Mouse (Mus musculus) forebrain, embryonic 11.5 days (tissue): ENCODE data around the gene S1pr5. TPM values are rescaled to one million over a fixed set of nuclear protein-coding genes. Genes with fewer than 3 reads are reported as not detected.
A peak's percentile ranks its signal among the peaks of the same experiment; 100 is the strongest.
"Not testable (repeated sequence)": the region's sequence is repeated elsewhere in the genome, so short reads cannot be mapped to it uniquely, and the experiment has no call there.

ENCODE experiments used
- ATAC-seq: fragments of 200-750 bp; cut with Nextera tagmentation; replicated peaks from 2 replicates; pipeline ENCODE4 v1.8.0; 2017; ENCODE audit warnings: moderate TSS enrichment; ENCODE audit not compliant: low FRiP score
- DNase-seq: peaks from one replicate; pipeline ENCODE4 v3.0.0-alpha.2; 2017; ENCODE audit warnings: low spot score
- H3K27ac ChIP-seq: fragments of 300-500 bp; sonication (generic); 2 replicates; pipeline ENCODE4 v1.5.1; 2014; ENCODE audit warnings: low read depth, low read length
- H3K27me3 ChIP-seq: fragments of 300-500 bp; sonication (generic); 2 replicates; pipeline ENCODE4 v1.6.1; 2014; ENCODE audit warnings: mild to moderate bottlenecking, low read length, mixed read lengths; ENCODE audit not compliant: control insufficient read depth, insufficient read depth
- H3K36me3 ChIP-seq: fragments of 300-500 bp; sonication (generic); 2 replicates; pipeline ENCODE4 v1.6.1; 2014; ENCODE audit warnings: mild to moderate bottlenecking, low read length, moderate library complexity, mixed read lengths; ENCODE audit not compliant: control insufficient read depth, insufficient read depth
- H3K4me1 ChIP-seq: fragments of 300-500 bp; sonication (generic); replicated peaks from 2 replicates; pipeline ENCODE4 v1.6.1; 2014; ENCODE audit warnings: low read length, mixed read lengths; ENCODE audit not compliant: control insufficient read depth, insufficient read depth
- H3K4me2 ChIP-seq: fragments of 300-500 bp; sonication (generic); 2 replicates; pipeline ENCODE4 v1.6.1; 2014; ENCODE audit warnings: low read depth, mild to moderate bottlenecking, low read length, moderate library complexity, mixed read lengths; ENCODE audit not compliant: severe bottlenecking
- H3K4me3 ChIP-seq: fragments of 300-500 bp; sonication (generic); 2 replicates; pipeline ENCODE4 v1.5.1; 2014; ENCODE audit warnings: low read depth, low read length
- H3K9ac ChIP-seq: fragments of 300-500 bp; sonication (generic); 2 replicates; pipeline ENCODE4 v1.6.1; 2014; ENCODE audit warnings: low read length
- H3K9me3 ChIP-seq: fragments of 300-500 bp; sonication (generic); 2 replicates; pipeline ENCODE4 v1.6.1; 2016; ENCODE audit warnings: low read length, mixed read lengths; ENCODE audit not compliant: control insufficient read depth
- WGBS: fragments of 180-500 bp; shearing (Covaris S2); extraction: QIAGEN DNeasy Blood & Tissue Kit; methylation state at CpG from one replicate; pipeline ENCODE4 v1.1.7; 2014; 5-methylcytosine and 5-hydroxymethylcytosine counted together
- polyA plus RNA-seq: library from polyadenylated mRNA; unstranded; fragments of >200 nt; fragmentation: Nextera tagmentation; extraction: Ambion mirVana; gene quantifications from 2 replicates; pipeline ENCODE4 v1.2.1, GENCODE M21; 2014

The S1pr5 gene
- polyA plus RNA-seq: 0.09 and 0.11 TPM in 2 replicates

- H3K9ac ChIP-seq: no peak within 1 kb of the TSS
- WGBS: under 1% methylated on average over 30 of the region's 30 CpGs
Observed at GRCm38 (mm10) chr9:21248326-21248725, at the start of gene S1pr5. TSS of gene S1pr5 (minus strand) at chr9:21248443.

GRCm38 (mm10) chr9:21292271-21292670 lies 44.0 kb upstream of the S1pr5 start:
- no peaks in the 10 kb centered on the region for H3K36me3 ChIP-seq
- no peaks in the 10 kb centered on the region for H3K27me3 ChIP-seq
- peak overlapping the region; percentile 6; the same call in 1 of the 2 replicates for H3K27ac ChIP-seq
- H3K9me3 ChIP-seq: no peaks in the 10 kb centered on the region
- peak overlapping the region; percentile 50; the same call in 1 of the 2 replicates for H3K4me2 ChIP-seq
- H3K9ac ChIP-seq: no peak overlapping the region; the same call in 1 of the 2 replicates
- no peak for DNase-seq
- no peak overlapping the region for H3K4me3 ChIP-seq
- ATAC-seq: no peak
- 94% methylated on average over 3 of the region's 3 CpGs for WGBS
- peaks cover 3% of the 10 kb centered on the region; the same call in 1 of the 2 replicates for H3K4me1 ChIP-seq

More at GRCm38 (mm10) chr9:21248326-21248725, at the start of gene S1pr5:
- H3K4me2 ChIP-seq: no peak within 1 kb of the TSS
- H3K27me3 ChIP-seq: peaks cover 69% of the 10 kb centered on the region
- H3K9me3 ChIP-seq: no peaks in the 10 kb centered on the region
- peak within 1 kb of the TSS; percentile 2; the same call in 1 of the 2 replicates for H3K4me3 ChIP-seq
- DNase-seq (no peak), ATAC-seq (no peak)
- H3K27ac ChIP-seq: no peak within 1 kb of the TSS
- no peaks in the 10 kb centered on the region for H3K36me3 ChIP-seq
- H3K4me1 ChIP-seq: peaks cover 10% of the 10 kb centered on the region; the same call in 1 of the 2 replicates

- not testable (repeated sequence) for ATAC-seq, DNase-seq, H3K27me3 ChIP-seq, H3K9me3 ChIP-seq, H3K36me3 ChIP-seq, H3K4me1 ChIP-seq
- H3K9ac ChIP-seq: peak overlapping the region; percentile 59
- peak overlapping the region; percentile 91 for H3K27ac ChIP-seq
- H3K4me3 ChIP-seq: peak overlapping the region; percentile 77
- 22% methylated on average over 7 of the region's 7 CpGs for WGBS
- H3K4me2 ChIP-seq: peak overlapping the region; percentile 50
Observed at GRCm38 (mm10) chr9:21291868-21292267, 43.6 kb upstream of the S1pr5 start.

- Histone ChIP-seq H3K4me2 (peak within 1 kb of the TSS; percentile 78), H3K9me3 (no peaks in the 10 kb centered on the region)
- ATAC-seq: peak; percentile 96
Observed at GRCm38 (mm10) chr9:21291022-21291787, 43.0 kb upstream of the S1pr5 start, which contains the start of gene Cdkn2d. TSS of gene Cdkn2d (minus strand) at chr9:21291407.

GRCm38 (mm10) chr9:21290589-21290988 lies 42.3 kb upstream of the S1pr5 start:
- WGBS: 0% methylated on average over 20 of the region's 20 CpGs
- Histone ChIP-seq H3K9ac (peak overlapping the region; percentile 79), H3K27me3 (no peaks in the 10 kb centered on the region), H3K4me2 (peak overlapping the region; percentile 78), H3K27ac (peak overlapping the region; percentile 58), H3K36me3 (no peaks in the 10 kb centered on the region), H3K4me1 (peaks cover 8% of the 10 kb centered on the region), H3K4me3 (peak overlapping the region; percentile 77), H3K9me3 (no peaks in the 10 kb centered on the region)
- DNase-seq: no peak
- no peak; the same call in 1 of the 2 replicates for ATAC-seq

More at GRCm38 (mm10) chr9:21291022-21291787, 43.0 kb upstream of the S1pr5 start, which contains the start of gene Cdkn2d:
- H3K9ac ChIP-seq: peak within 1 kb of the TSS; percentile 79
- no peaks in the 10 kb centered on the region for H3K27me3 ChIP-seq
- H3K4me1 ChIP-seq: peaks cover 8% of the 10 kb centered on the region
- H3K36me3 ChIP-seq: no peaks in the 10 kb centered on the region
- DNase-seq: peak; percentile 100
- WGBS: under 1% methylated on average over 51 of the region's 51 CpGs
- peak within 1 kb of the TSS; percentile 77 for H3K4me3 ChIP-seq
- peak within 1 kb of the TSS; percentile 91 for H3K27ac ChIP-seq

- WGBS: 88% methylated on average over 2 of the region's 2 CpGs
- Histone ChIP-seq H3K9ac (no peak overlapping the region), H3K4me2 (peak overlapping the region; percentile 78; the same call in 1 of the 2 replicates), H3K36me3 (no peaks in the 10 kb centered on the region; the same call in 1 of the 2 replicates), H3K27ac (no peak overlapping the region), H3K27me3 (no peaks in the 10 kb centered on the region), H3K4me3 (peak overlapping the region; percentile 77; the same call in 1 of the 2 replicates), H3K9me3 (no peaks in the 10 kb centered on the region), H3K4me1 (peaks cover 8% of the 10 kb centered on the region)
- no peak for DNase-seq
- no peak for ATAC-seq
Observed at GRCm38 (mm10) chr9:21289337-21289671, 41.1 kb upstream of the S1pr5 start.

- ATAC-seq: no peak
- DNase-seq: no peak
- Histone ChIP-seq H3K9me3 (no peaks in the 10 kb centered on the region), H3K9ac (peak overlapping the region; percentile 50; the same call in 1 of the 2 replicates), H3K4me1 (peaks cover 8% of the 10 kb centered on the region), H3K27me3 (no peaks in the 10 kb centered on the region), H3K4me3 (peak overlapping the region; percentile 82), H3K27ac (peak overlapping the region; percentile 37; the same call in 1 of the 2 replicates), H3K36me3 (peaks cover 3% of the 10 kb centered on the region; the same call in 1 of the 2 replicates), H3K4me2 (peak overlapping the region; percentile 87)
- 83% methylated on average over 13 of the region's 13 CpGs for WGBS
Observed at GRCm38 (mm10) chr9:21288404-21289336, 40.4 kb upstream of the S1pr5 start.
